Mouse (Mus musculus) common myeloid progenitor, adult 5-6 weeks (primary cell): ENCODE measurements around the gene Fam171a2. TPM values are rescaled to one million over a fixed set of nuclear protein-coding genes. Genes with fewer than 3 reads are reported as not detected.

Source experiments
- ATAC-seq: replicated peaks from 2 replicates; pipeline ENCODE4 v1.8.0; 2016; ENCODE audit warnings: low read depth, mild to moderate bottlenecking, moderate TSS enrichment, inconsistent platforms; ENCODE audit not compliant: poor library complexity, severe bottlenecking
- total RNA-seq: library from RNA; stranded (forward); fragments of 200-1000, 187-1606 nt; gene quantifications from 2 replicates; pipeline ENCODE4 v1.2.3, GENCODE M21; 2017

Gene Fam171a2
- total RNA-seq, 1 experiment from 2014 or later: 11.6 TPM

- 0 out of 2 replicates have a peak, but pooled peaks have one; percentile 13 for ATAC-seq
Measured at GRCm38 (mm10) chr11:102437120-102438061, 10.1 kb downstream of the Fam171a2 start.

DNA sequence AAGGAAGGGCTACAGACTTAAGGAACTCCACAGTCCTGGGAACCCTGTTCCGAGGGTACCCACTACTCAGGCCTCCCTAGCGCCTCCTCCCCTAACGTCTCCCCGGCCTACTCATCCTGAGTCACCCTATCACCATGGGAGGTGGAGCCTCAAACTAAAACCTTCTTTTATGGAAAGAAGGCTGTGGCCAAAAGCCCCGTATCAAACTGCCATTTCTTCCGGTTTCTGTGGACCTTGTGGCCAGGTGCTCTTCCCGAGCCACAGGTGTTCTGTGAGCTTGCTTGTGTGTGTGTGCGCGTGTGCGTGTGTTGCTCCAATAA is 11.1 kb downstream of the Fam171a2 start:
- ATAC-seq: no peak

- ATAC-seq: no peak
Measured at GRCm38 (mm10) chr11:102435754-102436470, 11.6 kb downstream of the Fam171a2 start.

DNA sequence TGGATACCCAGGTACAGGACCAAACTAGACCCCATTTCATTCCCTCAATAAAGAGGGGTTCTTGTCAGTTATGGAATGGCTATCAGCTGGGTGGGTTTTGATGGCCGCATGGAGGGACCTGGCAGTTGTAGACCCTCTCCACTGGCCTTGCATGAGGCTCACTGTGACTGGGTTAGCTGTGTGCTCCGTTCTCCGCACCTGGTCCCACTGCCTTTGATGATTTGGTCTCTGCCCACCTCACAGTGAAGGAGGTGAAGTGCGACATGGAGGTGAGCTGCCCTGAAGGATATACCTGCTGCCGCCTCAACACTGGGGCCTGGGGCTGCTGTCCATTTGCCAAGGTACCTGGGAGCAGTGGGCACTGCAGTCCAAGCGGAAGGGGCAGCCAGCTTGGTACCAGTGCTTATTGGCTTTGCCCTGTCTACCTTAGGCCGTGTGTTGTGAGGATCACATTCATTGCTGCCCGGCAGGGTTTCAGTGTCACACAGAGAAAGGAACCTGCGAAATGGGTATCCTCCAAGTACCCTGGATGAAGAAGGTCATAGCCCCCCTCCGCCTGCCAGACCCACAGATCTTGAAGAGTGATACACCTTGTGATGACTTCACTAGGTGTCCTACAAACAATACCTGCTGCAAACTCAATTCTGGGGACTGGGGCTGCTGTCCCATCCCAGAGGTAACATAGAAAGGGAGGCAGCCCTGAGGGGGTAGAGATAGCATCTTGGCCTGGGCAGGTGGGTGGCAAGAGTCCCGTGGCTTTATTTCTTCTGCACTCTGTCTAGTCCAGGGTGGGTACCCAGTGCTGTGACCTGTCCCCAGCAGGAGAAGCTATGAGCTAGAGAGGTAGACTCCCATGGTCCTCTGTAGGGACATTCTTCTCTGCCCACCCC is 12.4 kb downstream of the Fam171a2 start:
- no peak for ATAC-seq

DNA sequence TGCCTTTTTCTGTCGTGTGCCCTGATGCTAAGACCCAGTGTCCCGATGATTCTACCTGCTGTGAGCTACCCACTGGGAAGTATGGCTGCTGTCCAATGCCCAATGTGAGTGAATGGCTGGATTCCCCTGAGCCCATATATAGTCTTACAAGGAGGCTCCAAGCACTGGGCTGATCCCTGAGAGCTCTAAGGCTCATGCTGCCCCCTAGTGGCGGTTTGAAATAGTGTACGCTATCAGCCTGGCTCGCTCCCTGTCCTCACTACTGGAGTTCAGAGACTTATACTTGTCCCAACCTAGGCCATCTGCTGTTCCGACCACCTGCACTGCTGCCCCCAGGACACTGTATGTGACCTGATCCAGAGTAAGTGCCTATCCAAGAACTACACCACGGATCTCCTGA is 13.1 kb downstream of the Fam171a2 start:
- 0 out of 2 replicates have a peak, but pooled peaks have one; percentile 26 for ATAC-seq

DNA sequence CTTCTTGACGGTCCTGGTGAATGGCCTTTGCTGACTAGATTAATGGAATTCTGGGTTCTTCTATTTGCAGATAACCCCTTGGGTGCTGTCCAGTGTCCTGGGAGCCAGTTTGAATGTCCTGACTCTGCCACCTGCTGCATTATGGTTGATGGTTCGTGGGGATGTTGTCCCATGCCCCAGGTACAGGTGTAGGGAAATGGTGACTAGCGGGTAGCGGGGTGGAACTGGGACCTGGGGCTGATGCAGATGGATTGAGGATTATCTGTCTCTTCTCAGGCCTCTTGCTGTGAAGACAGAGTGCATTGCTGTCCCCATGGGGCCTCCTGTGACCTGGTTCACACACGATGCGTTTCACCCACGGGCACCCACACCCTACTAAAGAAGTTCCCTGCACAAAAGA is 13.6 kb downstream of the Fam171a2 start:
- no peak for ATAC-seq

GRCm38 (mm10) chr11:102432896-102433295 is 14.6 kb downstream of the Fam171a2 start:
- ATAC-seq: no peak

DNA sequence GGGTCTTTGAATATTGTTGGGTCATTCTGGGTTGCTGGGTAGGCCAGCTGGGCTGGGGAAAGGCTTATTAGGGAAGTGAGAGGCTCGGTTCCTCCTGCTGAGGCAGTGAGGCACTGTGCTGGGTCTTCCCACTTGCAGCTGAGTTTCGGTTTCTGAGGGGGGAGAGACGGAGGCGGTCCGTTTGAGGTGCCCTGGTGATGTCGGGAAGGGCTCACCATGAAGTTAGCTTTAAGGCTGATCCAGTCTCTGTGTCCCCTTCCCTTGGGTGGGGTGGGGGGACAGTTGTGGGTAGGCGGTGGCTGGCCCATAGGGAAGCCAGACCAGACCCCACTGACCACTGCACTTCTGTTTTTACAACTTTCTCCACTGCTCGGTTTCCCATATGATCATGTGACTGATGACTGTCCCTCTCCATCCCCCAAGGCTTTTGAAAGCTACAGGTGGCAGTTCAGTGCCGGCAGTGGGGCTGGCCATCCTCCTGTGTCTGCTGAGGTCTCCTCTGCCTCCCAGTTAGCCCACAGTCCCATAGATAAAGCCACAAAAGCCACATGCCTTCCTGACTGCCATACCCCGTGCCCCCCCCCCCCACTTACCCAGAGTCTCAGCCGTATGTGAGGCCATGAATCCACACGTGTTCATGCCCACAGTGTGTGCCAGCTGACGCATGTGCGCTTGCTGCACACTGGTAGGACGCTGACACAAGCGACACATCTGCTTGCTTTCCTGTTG is 15.2 kb downstream of the Fam171a2 start:
- peak; percentile 50 for ATAC-seq

GRCm38 (mm10) chr11:102431728-102432114 is 15.8 kb downstream of the Fam171a2 start:
- no peak for ATAC-seq

DNA sequence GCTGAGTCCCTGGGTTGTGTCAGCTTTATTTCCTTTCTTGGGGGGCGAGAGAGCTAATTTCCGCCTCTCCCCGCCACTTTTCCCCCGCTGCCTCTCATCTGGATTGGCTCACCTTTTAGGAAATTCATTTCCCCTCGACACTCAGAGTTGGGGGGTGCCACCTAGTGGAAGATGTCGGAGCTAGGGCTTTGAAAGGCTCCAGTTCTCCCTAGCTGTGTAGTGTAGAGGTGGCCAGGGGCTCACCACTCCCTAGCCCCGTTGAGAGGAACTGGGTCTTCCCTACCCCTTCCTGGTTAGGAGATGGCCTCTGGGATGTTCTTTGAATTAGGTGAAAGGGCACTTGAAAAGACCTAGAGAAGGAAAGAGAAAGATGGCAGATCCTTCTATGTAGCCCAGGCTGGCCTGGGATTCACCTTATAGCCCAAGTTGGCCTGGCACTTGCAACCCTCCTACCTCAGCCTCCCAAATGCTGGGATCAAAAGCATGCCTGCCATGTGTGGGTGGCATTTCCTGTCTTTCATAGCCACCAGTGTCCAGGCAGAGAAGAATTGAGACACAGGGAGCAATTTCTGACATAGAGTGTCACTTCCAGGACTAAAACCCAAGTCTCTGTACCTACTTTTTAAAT is 16.4 kb downstream of the Fam171a2 start:
- peak; percentile 37 for ATAC-seq

DNA sequence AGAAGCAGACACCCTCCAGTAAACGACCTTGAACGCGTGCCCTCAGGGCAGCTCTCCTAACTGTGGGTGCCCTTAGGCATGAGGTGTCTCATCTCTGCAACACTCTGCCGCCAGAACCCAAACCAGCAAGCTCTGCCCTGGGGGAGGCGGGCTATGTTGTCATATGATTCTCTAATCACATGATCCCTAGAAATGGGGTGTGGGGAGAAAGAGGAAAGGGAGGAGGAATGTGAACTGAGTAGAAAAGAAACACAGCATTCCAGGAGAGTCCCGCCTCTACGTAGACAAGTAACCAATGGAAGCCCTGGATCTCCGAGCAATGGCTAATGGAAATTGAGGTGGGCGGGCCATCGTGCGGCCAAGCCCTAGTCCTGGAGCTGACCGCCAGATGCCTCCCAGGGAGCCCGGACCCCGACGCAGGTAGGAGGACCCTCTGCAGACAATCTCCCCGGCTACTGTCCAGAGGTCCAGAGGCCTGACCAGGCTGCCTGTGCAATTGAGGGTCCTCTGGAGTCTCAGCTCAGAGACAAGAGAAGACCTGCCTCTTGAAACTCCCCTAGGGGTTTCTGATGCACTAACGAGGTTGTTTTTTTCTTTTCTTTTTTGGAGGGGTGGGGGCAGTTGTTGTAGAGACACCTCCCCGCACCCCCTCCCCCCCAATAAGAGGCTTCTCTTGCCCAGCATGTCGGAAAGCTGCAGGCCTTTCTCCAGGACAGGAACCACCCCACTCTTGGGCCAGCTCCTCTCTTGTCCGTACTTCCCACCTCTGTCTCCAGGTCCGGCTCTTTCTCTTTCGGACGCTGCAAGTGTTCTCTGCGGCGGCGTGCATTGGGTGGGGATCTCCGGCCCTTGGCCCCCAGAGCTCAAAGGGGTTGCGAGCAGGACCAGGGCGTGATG is 17.1 kb downstream of the Fam171a2 start, which contains the start of gene Grn:
Gene Grn (plus strand): TSS at position 195 of the 897 bp plus-strand sequence.
- ATAC-seq: peak; percentile 54

GRCm38 (mm10) chr11:102429551-102429950 is 17.9 kb downstream of the Fam171a2 start:
- no peak for ATAC-seq

DNA sequence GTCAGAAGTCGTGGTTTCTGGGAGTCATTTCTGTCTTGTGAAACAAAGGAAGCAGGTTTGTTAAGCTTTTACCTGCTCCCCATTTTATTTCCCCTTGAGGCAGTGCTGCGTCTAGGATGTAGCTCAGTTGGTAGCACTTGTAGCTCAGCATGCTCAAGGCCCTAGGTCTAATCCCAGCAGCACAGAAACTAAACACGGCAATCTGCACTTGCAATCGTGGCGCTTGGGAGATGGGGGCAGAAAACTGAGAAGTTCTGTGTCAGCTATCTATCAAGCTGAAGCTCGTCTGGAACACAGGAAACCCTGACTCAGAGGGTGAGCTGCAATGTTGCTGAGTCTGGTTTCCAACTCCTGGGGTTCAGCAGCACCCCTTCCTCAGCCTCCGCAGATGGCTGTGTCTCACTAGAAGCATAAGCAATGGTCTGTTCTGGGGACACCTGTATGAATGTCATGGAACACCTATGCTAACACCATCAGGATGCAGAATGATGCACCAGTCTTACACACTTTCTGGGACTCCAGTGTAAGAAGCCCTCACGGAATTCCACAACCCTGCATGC is 18.4 kb downstream of the Fam171a2 start:
- no peak for ATAC-seq

- no peak for ATAC-seq
Measured at GRCm38 (mm10) chr11:102425555-102426316, 21.7 kb downstream of the Fam171a2 start.

DNA sequence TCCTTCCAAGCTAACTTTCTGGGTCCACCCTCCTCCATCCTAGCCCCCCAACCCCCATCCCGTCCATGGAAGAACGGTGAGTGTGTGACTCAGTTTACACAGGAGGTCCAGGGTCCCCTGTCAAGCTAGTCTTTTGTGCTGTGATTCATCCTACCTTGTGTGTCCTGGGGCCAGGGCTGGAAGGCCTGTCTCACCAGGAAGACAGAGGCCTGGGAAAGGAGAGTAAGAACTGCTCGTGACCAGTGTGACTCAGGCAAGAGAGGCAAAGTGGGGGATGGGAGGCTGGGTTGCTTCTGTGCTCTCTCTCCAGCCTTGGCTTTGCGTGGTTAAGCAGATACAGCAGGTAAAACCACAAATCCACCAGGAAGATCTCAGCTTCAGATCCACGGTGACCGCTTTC is 22.8 kb downstream of the Fam171a2 start:
- ATAC-seq: no peak

DNA sequence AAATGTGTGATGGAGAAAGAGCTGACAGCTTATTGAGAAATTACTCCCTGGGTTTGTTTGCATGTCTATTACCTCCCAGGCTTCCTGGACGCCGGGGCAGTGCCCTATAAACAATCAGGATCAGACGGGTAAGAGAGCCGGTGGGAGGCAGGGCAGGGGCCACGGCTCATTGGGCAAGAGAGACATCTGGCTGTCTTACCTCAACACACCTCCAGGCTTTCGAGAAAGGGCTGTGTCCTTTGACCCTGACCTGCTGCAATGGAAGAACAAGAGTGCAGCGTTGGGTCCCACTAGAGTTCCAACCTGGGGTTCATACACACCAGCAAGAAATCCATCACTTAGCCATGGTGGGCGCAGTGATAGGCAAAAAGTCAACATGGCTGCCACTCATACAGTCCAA is 25.9 kb downstream of the Fam171a2 start:
- no peak for ATAC-seq

DNA sequence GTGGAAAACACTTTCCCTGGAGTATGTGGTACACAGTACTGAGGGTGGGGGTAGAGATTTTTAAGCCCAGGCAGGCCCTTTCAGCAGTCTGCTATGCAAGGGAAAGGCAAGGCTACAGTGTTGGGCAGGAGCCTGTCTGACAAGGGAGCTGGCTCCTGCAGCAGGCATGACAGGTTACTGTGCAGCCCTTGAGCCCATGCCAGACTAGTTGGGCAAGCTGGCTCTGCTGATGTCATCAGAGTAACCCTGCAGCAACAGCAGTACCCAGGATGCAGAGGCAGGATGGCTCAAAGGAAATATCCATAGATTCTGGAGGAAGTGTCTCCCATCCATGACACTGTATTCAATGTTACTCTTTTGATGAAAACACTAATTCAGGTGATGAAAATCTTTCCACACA is 28.6 kb downstream of the Fam171a2 start:
- ATAC-seq: no peak
